Mouse (Mus musculus) hindbrain, embryonic 11.5 days (tissue): ENCODE data around the gene Edn2. TPM values are rescaled to one million over a fixed set of nuclear protein-coding genes. Genes with fewer than 3 reads are reported as not detected.

Source experiments
- ATAC-seq: fragments of 200-750 bp; cut with Nextera tagmentation; 2 replicates; pipeline ENCODE4 v1.8.0; 2017; ENCODE audit warnings: mild to moderate bottlenecking, moderate TSS enrichment, moderate library complexity; ENCODE audit not compliant: low FRiP score
- DNase-seq: peaks from one replicate; pipeline ENCODE4 v3.0.0-alpha.2; 2015; ENCODE audit warnings: low spot score
- H3K27ac ChIP-seq: fragments of 300-500 bp; sonication (generic); 2 replicates; pipeline ENCODE4 v1.5.1; 2014; ENCODE audit warnings: mild to moderate bottlenecking, low read depth, low read length
- H3K27me3 ChIP-seq: fragments of 300-500 bp; sonication (generic); 2 replicates; pipeline ENCODE4 v1.6.1; 2014; ENCODE audit warnings: mild to moderate bottlenecking, low read length, moderate library complexity, mixed read lengths; ENCODE audit not compliant: control insufficient read depth, insufficient read depth
- H3K36me3 ChIP-seq: fragments of 300-500 bp; sonication (generic); 2 replicates; pipeline ENCODE4 v1.6.1; 2014; ENCODE audit warnings: mild to moderate bottlenecking, low read length, moderate library complexity, mixed read lengths; ENCODE audit not compliant: control insufficient read depth, insufficient read depth
- H3K4me1 ChIP-seq: fragments of 300-500 bp; sonication (generic); replicated peaks from 2 replicates; pipeline ENCODE4 v1.6.1; 2014; ENCODE audit warnings: low read length, mixed read lengths; ENCODE audit not compliant: control insufficient read depth, insufficient read depth
- H3K4me2 ChIP-seq: fragments of 300-500 bp; sonication (generic); replicated peaks from 2 replicates; pipeline ENCODE4 v1.6.1; 2014; ENCODE audit warnings: mild to moderate bottlenecking, low read depth, low read length
- H3K4me3 ChIP-seq: fragments of 300-500 bp; sonication (generic); 2 replicates; pipeline ENCODE4 v1.5.1; 2014; ENCODE audit warnings: low read depth, low read length
- H3K9ac ChIP-seq: fragments of 300-500 bp; sonication (generic); 2 replicates; pipeline ENCODE4 v1.6.1; 2014; ENCODE audit warnings: low read depth, low read length
- H3K9me3 ChIP-seq: fragments of 300-500 bp; sonication (generic); 2 replicates; pipeline ENCODE4 v1.6.1; 2016; ENCODE audit warnings: low read length; ENCODE audit not compliant: control insufficient read depth
- WGBS: fragments of 180-500 bp; shearing (Covaris S2); extraction: QIAGEN DNeasy Blood & Tissue Kit; methylation state at CpG from one replicate; pipeline ENCODE4 v1.1.7; 2014; 5-methylcytosine and 5-hydroxymethylcytosine counted together
- polyA plus RNA-seq: library from polyadenylated mRNA; unstranded; fragments of >200 nt; fragmentation: Nextera tagmentation; extraction: Ambion mirVana; gene quantifications from 2 replicates; pipeline ENCODE4 v1.2.1, GENCODE M21; 2014

Edn2 gene
- polyA plus RNA-seq, 1 experiment from 2014 or later: not detected

- ATAC-seq: no peak
- Histone ChIP-seq H3K9ac (no peak overlapping the region), H3K9me3 (no peaks in the 10 kb centered on the region), H3K4me1 (no peaks in the 10 kb centered on the region; the same call in 1 of the 2 replicates), H3K4me3 (no peak overlapping the region), H3K27me3 (no peaks in the 10 kb centered on the region), H3K27ac (no peak overlapping the region), H3K4me2 (no peak overlapping the region), H3K36me3 (no peaks in the 10 kb centered on the region)
- no peak for DNase-seq
- WGBS: 80% methylated on average over 9 of the region's 9 CpGs
Observed at GRCm38 (mm10) chr4:120204357-120204942, 43.4 kb downstream of the Edn2 start.

DNA sequence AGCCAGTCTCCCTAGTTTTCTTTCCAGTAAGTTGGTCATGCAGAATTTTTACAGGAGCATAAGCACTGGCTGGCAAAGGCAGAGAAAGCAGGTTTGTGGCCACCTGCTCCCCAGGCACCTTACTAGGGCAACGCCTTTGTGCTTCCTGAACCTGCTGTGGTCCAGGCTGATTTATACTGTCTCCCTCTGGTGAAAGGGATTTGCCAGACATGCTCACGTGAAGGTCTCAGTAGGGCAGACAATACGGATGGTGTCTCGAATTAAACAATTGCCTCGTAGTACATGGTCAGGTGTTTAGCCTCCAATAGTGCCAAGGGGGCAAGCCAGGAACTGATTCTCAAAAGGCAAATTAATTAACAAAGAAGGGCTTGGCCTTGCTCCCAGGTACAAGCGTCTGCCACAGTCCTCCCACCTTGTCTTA, 45.5 kb downstream of the Edn2 start:
- Histone ChIP-seq H3K9me3 (no peaks in the 10 kb centered on the region), H3K36me3 (no peaks in the 10 kb centered on the region), H3K27ac (no peak overlapping the region), H3K27me3 (no peaks in the 10 kb centered on the region), H3K9ac (no peak overlapping the region), H3K4me1 (no peaks in the 10 kb centered on the region), H3K4me3 (no peak overlapping the region), H3K4me2 (no peak overlapping the region)
- 88% methylated on average over 6 of the region's 6 CpGs for WGBS
- no peak for DNase-seq
- no peak for ATAC-seq

DNA sequence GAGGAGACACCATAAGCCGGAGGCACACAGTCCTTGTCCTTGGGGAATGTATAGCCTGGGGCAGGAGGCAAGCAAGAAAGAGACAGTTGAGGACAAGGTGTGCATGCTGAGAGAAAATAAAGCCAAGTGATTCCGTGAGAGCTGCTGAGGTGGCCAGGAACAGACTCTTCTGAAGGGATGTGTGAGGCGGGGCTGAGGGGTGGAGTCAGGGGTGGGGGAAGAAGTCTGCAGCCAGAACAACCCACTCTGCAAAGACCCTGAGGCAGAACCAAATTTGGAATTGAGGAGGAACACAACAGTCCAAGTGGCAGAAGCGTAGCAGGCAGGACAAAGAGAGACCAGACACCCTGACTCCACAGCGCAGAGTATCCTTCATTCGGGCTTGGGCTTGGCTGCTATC, 51.1 kb downstream of the Edn2 start:
- no peaks in the 10 kb centered on the region for H3K9me3 ChIP-seq
- H3K9ac ChIP-seq: no peak overlapping the region
- H3K4me2 ChIP-seq: no peak overlapping the region
- H3K27ac ChIP-seq: no peak overlapping the region
- H3K4me3 ChIP-seq: no peak overlapping the region
- H3K4me1 ChIP-seq: no peaks in the 10 kb centered on the region
- ATAC-seq (no peak), DNase-seq (no peak)
- WGBS: 61% methylated on average over 6 of the region's 6 CpGs
- no peaks in the 10 kb centered on the region for H3K27me3 ChIP-seq
- H3K36me3 ChIP-seq: no peaks in the 10 kb centered on the region

GRCm38 (mm10) chr4:120212812-120213211, 51.8 kb downstream of the Edn2 start:
- no peaks in the 10 kb centered on the region for H3K4me1 ChIP-seq
- H3K4me3 ChIP-seq: no peak overlapping the region
- no peaks in the 10 kb centered on the region for H3K27me3 ChIP-seq
- WGBS: 53% methylated on average over 3 of the region's 3 CpGs
- DNase-seq (no peak), ATAC-seq (no peak)
- no peaks in the 10 kb centered on the region for H3K9me3 ChIP-seq
- H3K9ac ChIP-seq: no peak overlapping the region
- H3K27ac ChIP-seq: no peak overlapping the region
- H3K36me3 ChIP-seq: no peaks in the 10 kb centered on the region
- no peak overlapping the region for H3K4me2 ChIP-seq

- peak; percentile 76 for DNase-seq
- H3K4me3 ChIP-seq: no peak overlapping the region
- H3K27ac ChIP-seq: no peak overlapping the region
- peak; percentile 40; the same call in 1 of the 2 replicates for ATAC-seq
- H3K27me3 ChIP-seq: no peaks in the 10 kb centered on the region
- no peak overlapping the region for H3K4me2 ChIP-seq
- no peaks in the 10 kb centered on the region for H3K9me3 ChIP-seq
- H3K4me1 ChIP-seq: no peaks in the 10 kb centered on the region
- WGBS: 31% methylated on average over 10 of the region's 10 CpGs
- no peaks in the 10 kb centered on the region for H3K36me3 ChIP-seq
- no peak overlapping the region for H3K9ac ChIP-seq
Observed at GRCm38 (mm10) chr4:120215915-120216591, 55.0 kb downstream of the Edn2 start.

DNA sequence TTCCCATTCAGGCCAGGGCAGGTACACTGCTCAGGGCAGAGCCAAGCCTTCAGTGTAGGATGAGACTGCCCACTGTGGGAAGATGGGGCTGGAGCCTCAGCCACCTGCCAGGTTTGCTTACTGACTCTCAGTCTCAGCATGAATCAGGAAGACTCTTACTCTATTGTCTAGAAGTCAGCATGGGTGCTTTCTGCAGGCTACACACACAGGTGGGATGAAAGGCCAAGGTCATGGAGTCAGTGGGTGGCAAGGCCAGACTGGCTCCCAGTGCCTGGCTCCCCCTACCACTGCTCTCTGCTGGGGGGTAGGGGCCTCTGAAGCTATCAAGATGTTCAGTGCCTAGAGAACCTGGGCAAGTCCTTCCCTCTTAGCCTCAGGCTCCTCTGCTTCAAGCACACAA, 55.9 kb downstream of the Edn2 start:
- Histone ChIP-seq H3K27ac (no peak overlapping the region), H3K4me1 (no peaks in the 10 kb centered on the region), H3K4me2 (no peak overlapping the region), H3K36me3 (no peaks in the 10 kb centered on the region), H3K9ac (no peak overlapping the region), H3K9me3 (no peaks in the 10 kb centered on the region), H3K27me3 (no peaks in the 10 kb centered on the region), H3K4me3 (no peak overlapping the region)
- DNase-seq (no peak), ATAC-seq (no peak)

Other genes starting within 250 kb of the Edn2 start
- not detected in 2 replicates for gene AL607142.1, start 96.2 kb upstream of the Edn2 start, polyA plus RNA-seq
- 0.20 and 0.39 TPM in 2 replicates for gene Foxo6, start 126.1 kb downstream of the Edn2 start, polyA plus RNA-seq
- 47.3 and 53.5 TPM in 2 replicates for gene Scmh1, start 244.1 kb downstream of the Edn2 start, polyA plus RNA-seq